Mouse (Mus musculus): ENCODE data around the gene Dscaml1. TPM values are rescaled to one million over a fixed set of nuclear protein-coding genes. Genes with fewer than 3 reads are reported as not detected.

The Dscaml1 gene
- polyA plus RNA-seq, 1 experiment from 2014 or later = 0.55 TPM

DNA sequence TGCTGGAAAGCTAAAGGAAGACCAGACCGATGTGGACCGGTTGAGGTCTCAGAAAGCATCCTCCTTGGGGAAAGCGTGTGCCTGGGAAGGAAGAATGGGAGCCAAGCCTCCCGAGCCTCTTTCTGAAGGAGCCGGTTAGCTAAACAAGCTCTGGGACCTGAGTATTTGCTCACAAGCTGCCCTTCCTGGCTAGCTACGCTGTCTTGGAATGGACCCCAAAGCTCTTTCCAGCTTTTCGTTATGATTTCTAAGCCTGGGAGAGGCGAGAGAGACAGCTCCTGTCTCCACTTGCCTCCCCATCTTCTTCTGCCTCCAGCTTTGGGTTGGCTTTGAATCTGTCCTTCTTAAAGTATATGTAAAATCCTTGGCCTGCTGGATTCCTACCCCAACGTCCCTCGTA lies 27.6 kb downstream of the Dscaml1 start:
- Histone ChIP-seq H3K4me2 (ENCODE audit: low read length) (no peak overlapping the region), H3K27ac (replicated peaks in 1 of 2; ENCODE audit: control insufficient read depth in 1 of 2, insufficient read depth in 1 of 2, low read depth in 2 of 2, low read length in 2 of 2) (no peak overlapping the region), H3K9ac (ENCODE audit: low read length) (no peak overlapping the region), H3K4me1 (ENCODE audit: control insufficient read depth in 2 of 2, insufficient read depth in 2 of 2, low read length in 2 of 2) (no peaks in the 10 kb centered on the region), H3K4me3 (ENCODE audit: control insufficient read depth in 1 of 2, insufficient read depth in 1 of 2, low read depth in 1 of 2, low read length in 2 of 2) (no peak overlapping the region), H3K27me3 (ENCODE audit: control insufficient read depth, insufficient read depth, low read length) (peaks cover 5% of the 10 kb centered on the region; the same call in 1 of the 2 replicates), H3K9me3 (ENCODE audit: control insufficient read depth, low read length) (no peaks in the 10 kb centered on the region), H3K36me3 (ENCODE audit: control insufficient read depth, insufficient read depth, low read length) (no peaks in the 10 kb centered on the region)
- 85% methylated on average over 10 of the region's 10 CpGs for WGBS
- no peak for ATAC-seq (ENCODE audit: insufficient number of reproducible peaks, insufficient read depth, low FRiP score, low read depth)

DNA sequence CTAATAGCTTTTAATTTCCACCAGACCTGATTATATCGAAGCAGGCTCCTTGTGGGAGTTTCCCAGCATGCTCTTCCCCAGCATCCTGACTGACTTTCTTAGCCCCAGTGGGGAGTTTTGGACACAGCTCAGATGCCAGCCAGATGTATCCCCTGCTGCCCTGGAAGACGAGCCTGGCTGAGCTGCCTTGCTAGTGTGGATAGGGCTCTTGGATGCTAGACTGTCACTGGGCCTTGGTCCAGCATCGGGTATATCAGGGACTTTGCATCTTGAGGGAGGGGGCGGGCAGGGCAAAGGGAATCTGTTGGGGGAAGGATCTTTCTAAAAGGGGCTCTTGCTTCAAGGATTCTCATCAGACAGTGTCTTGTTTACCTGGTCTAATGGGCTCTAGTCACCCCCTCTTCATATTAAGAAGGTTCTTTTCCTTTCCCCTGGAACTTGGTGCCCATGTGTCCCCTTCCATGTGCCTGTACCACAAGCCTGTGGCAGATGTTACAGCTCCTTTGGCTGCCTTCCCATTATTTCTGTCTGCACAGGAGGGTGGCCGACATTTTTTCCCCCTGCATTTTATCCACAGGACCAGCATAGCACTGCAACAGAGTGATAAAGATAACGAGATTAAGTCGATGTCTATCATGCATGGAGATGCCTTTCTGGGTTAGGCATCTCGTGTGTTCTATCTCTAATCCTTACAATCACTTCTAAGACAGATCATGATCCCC lies 28.6 kb downstream of the Dscaml1 start:
- no peaks in the 10 kb centered on the region for H3K9me3 ChIP-seq (ENCODE audit: control insufficient read depth, low read length)
- no peaks in the 10 kb centered on the region for H3K4me1 ChIP-seq (ENCODE audit: control insufficient read depth in 2 of 2, insufficient read depth in 2 of 2, low read length in 2 of 2)
- no peak overlapping the region for H3K4me2 ChIP-seq (ENCODE audit: low read length)
- no peak overlapping the region for H3K27ac ChIP-seq (replicated peaks in 1 of 2; ENCODE audit: control insufficient read depth in 1 of 2, insufficient read depth in 1 of 2, low read depth in 2 of 2, low read length in 2 of 2)
- H3K4me3 ChIP-seq (ENCODE audit: control insufficient read depth in 1 of 2, insufficient read depth in 1 of 2, low read depth in 1 of 2, low read length in 2 of 2) = no peak overlapping the region
- peaks cover 5% of the 10 kb centered on the region; the same call in 1 of the 2 replicates for H3K27me3 ChIP-seq (ENCODE audit: control insufficient read depth, insufficient read depth, low read length)
- no peak overlapping the region for H3K9ac ChIP-seq (ENCODE audit: low read length)
- ATAC-seq (ENCODE audit: insufficient number of reproducible peaks, insufficient read depth, low FRiP score, low read depth) = no peak
- 52% methylated on average over 8 of the region's 8 CpGs for WGBS
- no peaks in the 10 kb centered on the region for H3K36me3 ChIP-seq (ENCODE audit: control insufficient read depth, insufficient read depth, low read length)

DNA sequence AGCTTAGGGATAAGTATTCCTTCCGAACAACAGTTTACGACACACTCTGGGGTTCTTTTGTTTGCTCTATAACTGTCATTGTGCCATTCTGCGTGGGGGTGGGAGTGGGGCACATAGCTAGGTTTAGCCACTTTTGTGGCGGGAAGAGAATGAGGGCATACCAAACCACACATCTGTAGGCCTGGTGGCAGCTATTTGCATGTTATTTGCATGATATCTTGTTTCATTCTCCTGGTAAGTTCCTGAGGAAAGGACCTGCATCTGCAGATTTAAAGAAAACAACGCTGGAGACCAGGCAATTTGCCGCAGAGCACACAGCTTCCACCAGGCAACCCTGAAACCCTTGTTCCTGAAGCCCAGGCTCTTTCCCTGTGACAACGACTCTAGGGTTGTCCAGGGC lies 30.8 kb downstream of the Dscaml1 start:
- no peaks in the 10 kb centered on the region for H3K4me1 ChIP-seq (ENCODE audit: control insufficient read depth in 2 of 2, insufficient read depth in 2 of 2, low read length in 2 of 2)
- H3K36me3 ChIP-seq (ENCODE audit: control insufficient read depth, insufficient read depth, low read length) = no peaks in the 10 kb centered on the region
- no peak overlapping the region for H3K4me2 ChIP-seq (ENCODE audit: low read length)
- no peak overlapping the region for H3K27ac ChIP-seq (replicated peaks in 1 of 2; ENCODE audit: control insufficient read depth in 1 of 2, insufficient read depth in 1 of 2, low read depth in 2 of 2, low read length in 2 of 2)
- 42% methylated on average over 7 of the region's 7 CpGs for WGBS
- ATAC-seq (ENCODE audit: insufficient number of reproducible peaks, insufficient read depth, low FRiP score, low read depth) = no peak
- no peak overlapping the region for H3K4me3 ChIP-seq (ENCODE audit: control insufficient read depth in 1 of 2, insufficient read depth in 1 of 2, low read depth in 1 of 2, low read length in 2 of 2)
- H3K9me3 ChIP-seq (ENCODE audit: control insufficient read depth, low read length) = no peaks in the 10 kb centered on the region
- peaks cover 5% of the 10 kb centered on the region; the same call in 1 of the 2 replicates for H3K27me3 ChIP-seq (ENCODE audit: control insufficient read depth, insufficient read depth, low read length)
- no peak overlapping the region for H3K9ac ChIP-seq (ENCODE audit: low read length)

DNA sequence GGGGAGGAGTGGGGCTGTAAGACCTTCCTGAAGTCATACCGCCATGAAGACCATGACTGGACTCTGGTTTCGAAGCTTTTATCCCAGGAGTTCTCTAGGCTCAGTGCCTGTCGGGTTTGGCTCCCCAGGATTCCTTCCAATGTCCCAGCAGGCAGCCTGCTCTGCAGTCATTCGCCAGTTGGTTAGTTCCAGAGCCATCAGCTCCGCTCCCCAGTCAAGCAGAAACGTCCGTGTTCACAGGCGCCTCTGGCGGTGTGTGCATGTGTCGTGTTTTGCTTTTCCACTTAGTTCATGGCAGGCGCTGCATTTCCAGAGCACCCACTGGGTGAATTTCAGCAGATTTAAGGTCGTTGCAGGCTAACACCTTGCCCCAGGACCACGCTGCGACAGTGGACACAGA lies 31.9 kb downstream of the Dscaml1 start:
- H3K36me3 ChIP-seq (ENCODE audit: control insufficient read depth, insufficient read depth, low read length) = no peaks in the 10 kb centered on the region
- no peak overlapping the region for H3K4me3 ChIP-seq (ENCODE audit: control insufficient read depth in 1 of 2, insufficient read depth in 1 of 2, low read depth in 1 of 2, low read length in 2 of 2)
- no peak overlapping the region for H3K27ac ChIP-seq (replicated peaks in 1 of 2; ENCODE audit: control insufficient read depth in 1 of 2, insufficient read depth in 1 of 2, low read depth in 2 of 2, low read length in 2 of 2)
- no peak for ATAC-seq (ENCODE audit: insufficient number of reproducible peaks, insufficient read depth, low FRiP score, low read depth)
- no peaks in the 10 kb centered on the region for H3K4me1 ChIP-seq (ENCODE audit: control insufficient read depth in 2 of 2, insufficient read depth in 2 of 2, low read length in 2 of 2)
- no peak overlapping the region for H3K9ac ChIP-seq (ENCODE audit: low read length)
- peaks cover 5% of the 10 kb centered on the region; the same call in 1 of the 2 replicates for H3K27me3 ChIP-seq (ENCODE audit: control insufficient read depth, insufficient read depth, low read length)
- 66% methylated on average over 14 of the region's 14 CpGs for WGBS
- H3K4me2 ChIP-seq (ENCODE audit: low read length) = no peak overlapping the region
- no peaks in the 10 kb centered on the region for H3K9me3 ChIP-seq (ENCODE audit: control insufficient read depth, low read length)

DNA sequence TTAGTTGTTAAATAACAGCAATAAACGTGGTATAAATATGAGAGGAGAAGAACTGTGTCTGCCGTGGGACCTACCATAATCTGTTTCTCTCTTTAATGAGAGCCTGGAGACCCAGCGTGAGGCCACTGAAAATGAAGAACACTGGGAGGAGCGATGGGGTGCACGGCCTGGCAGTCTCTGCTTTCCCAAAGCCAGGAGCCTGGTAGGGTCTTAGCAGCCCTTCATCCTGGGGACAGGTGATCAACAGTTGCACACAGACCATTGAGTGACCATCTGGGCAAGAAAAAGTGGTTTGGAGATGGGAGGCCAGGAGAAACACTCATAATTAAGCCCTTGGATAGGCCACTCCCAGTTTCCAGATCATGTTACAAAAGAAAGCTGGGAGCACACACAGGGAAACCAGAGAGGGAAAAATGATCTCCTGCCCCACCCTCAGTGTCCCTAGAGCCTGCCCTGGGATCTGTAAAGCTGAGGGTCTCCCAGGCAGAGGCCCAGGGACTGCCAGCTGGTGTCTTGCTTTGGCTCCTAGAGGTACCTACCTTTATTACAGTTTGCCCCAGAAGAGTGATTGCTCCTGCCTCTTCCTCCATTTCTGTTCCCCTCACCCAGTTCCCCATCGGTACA lies 39.1 kb downstream of the Dscaml1 start:
- 55% methylated on average over 6 of the region's 6 CpGs for WGBS
- H3K4me2 ChIP-seq (ENCODE audit: low read length) = no peak overlapping the region
- H3K36me3 ChIP-seq (ENCODE audit: control insufficient read depth, insufficient read depth, low read length) = no peaks in the 10 kb centered on the region
- ATAC-seq (ENCODE audit: insufficient number of reproducible peaks, insufficient read depth, low FRiP score, low read depth) = no peak
- no peaks in the 10 kb centered on the region; the same call in 1 of the 2 replicates for H3K27me3 ChIP-seq (ENCODE audit: control insufficient read depth, insufficient read depth, low read length)
- no peaks in the 10 kb centered on the region for H3K9me3 ChIP-seq (ENCODE audit: control insufficient read depth, low read length)
- no peaks in the 10 kb centered on the region for H3K4me1 ChIP-seq (ENCODE audit: control insufficient read depth in 2 of 2, insufficient read depth in 2 of 2, low read length in 2 of 2)
- H3K9ac ChIP-seq (ENCODE audit: low read length) = no peak overlapping the region
- H3K4me3 ChIP-seq (ENCODE audit: control insufficient read depth in 1 of 2, insufficient read depth in 1 of 2, low read depth in 1 of 2, low read length in 2 of 2) = no peak overlapping the region
- no peak overlapping the region for H3K27ac ChIP-seq (replicated peaks in 1 of 2; ENCODE audit: control insufficient read depth in 1 of 2, insufficient read depth in 1 of 2, low read depth in 2 of 2, low read length in 2 of 2)

DNA sequence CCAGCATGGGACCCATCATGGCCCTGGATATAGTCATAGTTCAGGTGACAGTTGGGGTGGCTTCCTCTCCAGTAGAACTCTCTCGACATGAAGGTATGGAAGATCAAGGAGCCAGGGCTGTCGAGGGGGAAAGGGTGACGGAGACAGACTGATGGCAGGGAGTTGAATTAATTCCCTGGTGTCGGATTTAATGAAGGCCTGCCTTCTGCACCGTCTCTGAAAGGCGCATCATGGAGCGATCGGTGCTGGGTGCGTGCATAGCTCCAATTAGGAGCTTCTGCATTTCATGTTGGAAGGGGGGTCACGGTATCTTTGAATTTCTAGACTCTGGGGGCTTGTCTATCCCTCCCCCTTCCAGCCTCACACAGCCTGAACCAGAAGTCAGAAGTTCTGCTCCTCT lies 41.8 kb downstream of the Dscaml1 start:
- Histone ChIP-seq H3K4me2 (ENCODE audit: low read length) (no peak overlapping the region), H3K9me3 (ENCODE audit: control insufficient read depth, low read length) (no peaks in the 10 kb centered on the region), H3K27me3 (ENCODE audit: control insufficient read depth, insufficient read depth, low read length) (no peaks in the 10 kb centered on the region; the same call in 1 of the 2 replicates), H3K4me1 (ENCODE audit: control insufficient read depth in 2 of 2, insufficient read depth in 2 of 2, low read length in 2 of 2) (no peaks in the 10 kb centered on the region), H3K27ac (replicated peaks in 1 of 2; ENCODE audit: control insufficient read depth in 1 of 2, insufficient read depth in 1 of 2, low read depth in 2 of 2, low read length in 2 of 2) (no peak overlapping the region), H3K36me3 (ENCODE audit: control insufficient read depth, insufficient read depth, low read length) (no peaks in the 10 kb centered on the region), H3K4me3 (ENCODE audit: control insufficient read depth in 1 of 2, insufficient read depth in 1 of 2, low read depth in 1 of 2, low read length in 2 of 2) (no peak overlapping the region), H3K9ac (ENCODE audit: low read length) (no peak overlapping the region)
- no peak for ATAC-seq (ENCODE audit: insufficient number of reproducible peaks, insufficient read depth, low FRiP score, low read depth)
- 80% methylated on average over 10 of the region's 10 CpGs for WGBS

DNA sequence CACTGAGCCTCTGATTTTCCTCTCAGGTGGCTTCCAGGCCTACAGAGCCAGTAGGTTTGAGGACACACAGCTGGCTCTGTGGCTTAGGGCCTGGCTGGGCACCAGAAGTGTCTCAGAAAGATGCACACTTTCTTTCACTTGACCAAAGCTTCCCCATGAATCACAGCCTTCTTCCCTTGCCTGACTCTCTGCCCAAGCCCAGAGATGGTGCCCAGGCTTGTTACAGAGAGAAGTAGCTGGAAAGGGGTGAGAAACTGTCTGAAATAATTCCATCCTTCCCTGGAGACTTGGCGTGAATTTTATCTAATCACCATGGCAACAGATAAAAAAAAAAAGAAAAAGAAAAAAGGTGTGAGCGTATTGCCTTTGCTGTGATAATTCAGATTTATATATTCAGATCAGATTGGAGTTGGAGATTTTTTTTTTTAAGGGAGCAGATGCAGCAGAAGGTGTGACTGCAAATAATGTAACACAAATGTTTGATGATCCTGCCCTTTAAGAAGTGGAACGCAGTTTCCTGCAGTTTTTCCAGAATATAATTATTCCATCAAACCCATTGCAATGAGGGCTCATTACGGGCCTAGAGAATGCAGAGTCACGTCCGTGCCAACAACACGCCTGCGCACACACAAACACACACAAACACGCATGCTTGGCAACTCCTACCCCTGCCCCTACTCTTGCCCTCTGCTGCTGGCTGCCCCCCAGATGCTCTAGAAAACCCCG lies 44.5 kb downstream of the Dscaml1 start:
- no peaks in the 10 kb centered on the region for H3K36me3 ChIP-seq (ENCODE audit: control insufficient read depth, insufficient read depth, low read length)
- ATAC-seq (ENCODE audit: insufficient number of reproducible peaks, insufficient read depth, low FRiP score, low read depth) = no peak
- H3K27ac ChIP-seq (replicated peaks in 1 of 2; ENCODE audit: control insufficient read depth in 1 of 2, insufficient read depth in 1 of 2, low read depth in 2 of 2, low read length in 2 of 2) = no peak overlapping the region
- H3K4me1 ChIP-seq (ENCODE audit: control insufficient read depth in 2 of 2, insufficient read depth in 2 of 2, low read length in 2 of 2) = no peaks in the 10 kb centered on the region
- no peaks in the 10 kb centered on the region; the same call in 1 of the 2 replicates for H3K27me3 ChIP-seq (ENCODE audit: control insufficient read depth, insufficient read depth, low read length)
- no peaks in the 10 kb centered on the region for H3K9me3 ChIP-seq (ENCODE audit: control insufficient read depth, low read length)
- WGBS = 77% methylated on average over 10 of the region's 10 CpGs
- no peak overlapping the region for H3K4me2 ChIP-seq (ENCODE audit: low read length)
- H3K4me3 ChIP-seq (ENCODE audit: control insufficient read depth in 1 of 2, insufficient read depth in 1 of 2, low read depth in 1 of 2, low read length in 2 of 2) = no peak overlapping the region
- H3K9ac ChIP-seq (ENCODE audit: low read length) = no peak overlapping the region
